Mouse (Mus musculus) small intestine, adult 2 months (tissue): ENCODE results near the gene Ift74. TPM values are rescaled to one million over a fixed set of nuclear protein-coding genes. Genes with fewer than 3 reads are reported as not detected.

Source experiments
- H3K27ac ChIP-seq: fragments of 200-500 bp; 2 replicates; pipeline ENCODE4 v1.5.1; 2012; ENCODE audit warnings: low read depth, low read length, control low read depth, inconsistent platforms; ENCODE audit not compliant: insufficient read depth
- H3K27me3 ChIP-seq: fragments of 200-500 bp; 2 replicates; pipeline ENCODE4 v1.6.1; 2012; ENCODE audit warnings: mild to moderate bottlenecking, moderate library complexity, low read length, inconsistent platforms; ENCODE audit not compliant: control insufficient read depth, insufficient read depth
- H3K36me3 ChIP-seq: fragments of 200-500 bp; 2 replicates; pipeline ENCODE4 v1.6.1; 2012; ENCODE audit warnings: mild to moderate bottlenecking, low read length, control low read depth, inconsistent platforms; ENCODE audit not compliant: control insufficient read depth, insufficient read depth
- H3K4me1 ChIP-seq: fragments of 200-500 bp; 2 replicates; pipeline ENCODE4 v1.6.1; 2012; ENCODE audit warnings: low read length, inconsistent platforms, mixed read lengths; ENCODE audit not compliant: control insufficient read depth, insufficient read depth, insufficient read length
- H3K4me3 ChIP-seq: fragments of 200-500 bp; 2 replicates; pipeline ENCODE4 v1.5.1; 2012; ENCODE audit warnings: low read depth, mild to moderate bottlenecking, control low read depth, inconsistent platforms, low read length, moderate library complexity
- CTCF ChIP-seq: fragments of 200-500 bp; IDR thresholded peaks from 2 replicates; pipeline ENCODE4 v1.5.1; 2012; ENCODE audit warnings: low read depth, mild to moderate bottlenecking, control low read depth, inconsistent platforms, low read length, moderate library complexity, mixed read lengths; ENCODE audit not compliant: insufficient replicate concordance, insufficient read length; ENCODE audit errors: extremely low read depth
- POLR2A ChIP-seq: fragments of 200-500 bp; IDR thresholded peaks from 2 replicates; pipeline ENCODE4 v1.6.1; 2012; ENCODE audit warnings: low read depth, mild to moderate bottlenecking, control low read depth, inconsistent platforms, low read length, moderate library complexity
- WGBS: fragments of 180-500 bp; shearing (Covaris S2); methylation state at CpG from one replicate; pipeline ENCODE4 v1.1.7; 2018; 5-methylcytosine and 5-hydroxymethylcytosine counted together
- polyA plus RNA-seq: library from polyadenylated mRNA; depleted of rRNA; stranded (reverse); fragments of >200 nt; gene quantifications from 2 replicates; pipeline ENCODE4 v1.2.3, GENCODE M21; 2012; rRNA removed

Ift74 gene
- polyA plus RNA-seq, 1 experiment: 0.15 TPM

GRCm38 (mm10) chr4:94738838-94739731, 124.8 kb downstream of the Ift74 start, which contains the start of gene Tek:
Gene Tek (plus strand): TSS chr4:94739289.
- TF ChIP-seq CTCF (no peak), POLR2A (no peak)
- 0 out of 2 replicates have a peak within 1 kb of the TSS, but pooled peaks have one; percentile 16 for H3K27ac ChIP-seq
- 45% methylated on average over 16 of the region's 16 CpGs for WGBS

GRCm38 (mm10) chr4:94741824-94742223, 127.5 kb downstream of the Ift74 start:
- 75% methylated on average over 1 of the region's 1 CpGs for WGBS

More at GRCm38 (mm10) chr4:94738838-94739731, 124.8 kb downstream of the Ift74 start, which contains the start of gene Tek:
- H3K4me3 ChIP-seq: peak within 1 kb of the TSS; percentile 35
- H3K36me3 ChIP-seq: no peaks in the 10 kb centered on the region
- H3K27me3 ChIP-seq: no peaks in the 10 kb centered on the region
- H3K4me1 ChIP-seq: no peaks in the 10 kb centered on the region

More at GRCm38 (mm10) chr4:94741824-94742223, 127.5 kb downstream of the Ift74 start:
- Histone ChIP-seq H3K4me1 (peaks cover 10% of the 10 kb centered on the region; the same call in 1 of the 2 replicates), H3K27ac (no peak overlapping the region), H3K4me3 (no peak overlapping the region), H3K27me3 (no peaks in the 10 kb centered on the region), H3K36me3 (no peaks in the 10 kb centered on the region)
- TF ChIP-seq POLR2A (no peak), CTCF (no peak)

Other genes with a start within 250 kb of the Ift74 start
- gene Gm10306, start 57.9 kb upstream of the Ift74 start, polyA plus RNA-seq: not detected in 2 replicates
- gene Caap1, start 57.7 kb upstream of the Ift74 start, polyA plus RNA-seq: 2.5 and 4.6 TPM in 2 replicates
- gene Plaa, start 11.2 kb upstream of the Ift74 start, polyA plus RNA-seq: 25.3 and 46.0 TPM in 2 replicates
- 4.0 and 6.8 TPM in 2 replicates for gene Lrrc19, start 35.7 kb downstream of the Ift74 start, polyA plus RNA-seq
- gene Tek, start 124.8 kb downstream of the Ift74 start, polyA plus RNA-seq: 0.75 and 1.3 TPM in 2 replicates